Mouse (Mus musculus) lung, postnatal 4 days (tissue): ENCODE data around the gene Mpi.

Source experiments
- DNase-seq, 2 experiments: peaks; one replicate each; pipeline ENCODE4 v3.0.0; 2021

The Mpi gene

DNA sequence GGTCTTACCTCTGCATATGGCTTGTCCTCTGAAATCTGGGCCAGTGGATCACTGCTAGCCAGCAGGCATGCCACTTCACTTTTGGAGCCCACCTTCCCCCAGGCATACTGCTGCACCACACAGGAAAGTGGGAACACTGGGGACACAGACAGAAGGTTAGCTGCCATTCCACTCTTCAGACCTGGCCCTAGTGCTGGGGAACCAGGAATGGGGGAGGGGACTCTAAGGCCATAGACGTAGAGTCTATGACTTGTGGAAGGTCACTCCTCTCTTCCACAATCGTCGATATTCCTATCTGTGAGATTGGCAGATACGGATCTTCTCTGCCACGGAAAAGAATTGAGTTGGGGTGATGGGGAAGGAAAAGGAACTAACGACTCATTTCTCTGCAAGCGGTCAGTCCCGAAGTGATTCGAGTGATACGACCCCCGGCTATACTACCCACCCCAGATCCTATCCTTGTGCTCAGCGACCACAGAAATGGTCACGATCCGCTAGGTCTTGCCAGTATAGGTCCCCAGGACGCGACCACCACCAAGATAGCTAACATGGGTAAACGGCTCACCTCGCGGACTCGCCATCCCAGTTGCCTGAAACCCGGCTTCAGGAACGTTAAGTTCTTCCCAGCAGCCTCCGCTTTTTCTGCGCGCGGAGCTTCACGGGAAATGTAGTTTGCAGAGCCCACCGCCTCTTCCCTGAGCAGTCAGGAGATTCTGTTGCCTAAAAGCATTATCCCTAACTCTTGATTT, at the start of gene Mpi:
Gene Mpi, minus strand, starts transcription at position 625 of the 749 bp plus-strand sequence.
- peak; percentile 66 to 73 for DNase-seq

DNA sequence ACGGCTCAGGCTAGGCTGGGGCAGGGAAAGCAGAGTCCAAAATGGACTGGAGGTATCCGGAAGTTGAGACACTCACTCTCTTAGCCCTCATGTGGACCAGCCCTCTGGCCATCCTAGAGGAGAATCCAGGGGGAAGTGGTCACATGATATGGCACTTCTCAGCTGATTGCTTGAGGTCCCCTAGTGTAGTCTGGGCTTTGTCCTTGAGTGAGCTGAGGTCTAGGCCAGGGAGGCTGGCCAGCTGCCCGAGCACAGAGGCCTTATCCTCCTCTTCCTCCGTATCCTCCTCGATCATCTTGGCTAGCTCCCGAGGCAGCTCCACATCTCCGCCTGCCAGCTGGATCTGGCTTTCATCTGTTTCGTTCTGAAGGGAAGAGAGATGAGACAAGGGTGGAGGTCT, 49.5 kb upstream of the Mpi start:
- no peak for DNase-seq

DNA sequence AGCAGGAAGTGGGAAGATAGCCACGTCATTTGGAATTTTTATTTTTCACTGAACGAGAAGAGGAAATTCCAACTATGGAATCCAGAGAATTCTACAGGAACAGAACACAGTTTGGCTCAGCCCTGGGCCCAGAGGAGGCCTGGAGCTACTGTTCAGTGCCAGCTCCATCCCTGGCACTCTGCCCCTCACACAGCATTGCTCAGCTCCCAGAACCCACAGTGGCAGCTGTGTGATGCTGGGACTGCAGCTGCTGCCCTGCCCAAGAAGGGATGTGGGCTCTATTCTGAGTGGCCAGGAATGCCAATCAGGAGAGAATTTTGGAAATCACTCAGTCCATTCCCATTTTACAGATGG, 48.8 kb upstream of the Mpi start:
- DNase-seq: peak in 1 of 2 experiments; percentile 49

DNA sequence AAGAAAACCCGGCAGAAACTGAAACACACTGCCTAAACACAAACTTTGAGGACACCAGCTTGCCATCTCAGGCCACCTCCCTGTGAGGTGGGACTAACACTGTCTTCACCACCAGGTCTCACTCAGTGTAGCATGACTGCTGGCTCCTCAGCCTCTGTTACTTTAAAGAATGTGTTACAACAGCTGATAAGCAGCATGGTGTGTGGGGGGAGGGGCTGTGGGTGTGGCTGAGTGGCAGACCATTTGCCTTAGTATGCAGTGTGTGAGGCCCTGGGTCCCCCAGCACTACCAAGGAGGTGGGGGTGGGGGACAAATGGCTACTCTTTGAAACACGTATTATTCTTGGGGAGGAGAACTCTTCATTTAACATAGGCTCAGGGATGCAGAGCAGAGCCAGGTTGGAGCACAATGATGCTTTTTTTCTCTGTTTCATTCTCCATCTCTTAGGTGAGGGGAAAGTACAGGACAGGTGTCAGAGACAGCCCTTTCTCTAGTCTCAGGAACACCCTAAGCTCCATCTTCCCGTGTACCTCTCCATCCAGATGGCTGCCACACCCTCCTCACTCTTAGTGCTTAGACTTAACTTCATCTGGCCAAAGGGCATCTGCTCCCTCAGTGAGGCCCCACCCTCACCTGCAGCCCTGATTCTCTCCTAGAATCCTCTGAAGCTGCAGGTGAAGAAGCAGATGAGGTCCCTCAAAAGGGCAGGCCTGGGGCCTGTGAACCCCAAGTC, 48.2 kb upstream of the Mpi start:
- DNase-seq: peak; percentile 39 to 63

- DNase-seq: no peak
Measured at GRCm38 (mm10) chr9:57598851-57599563, 46.4 kb upstream of the Mpi start.

GRCm38 (mm10) chr9:57597929-57598382, 45.4 kb upstream of the Mpi start:
- peak in 1 of 2 experiments; percentile 28 for DNase-seq

DNA sequence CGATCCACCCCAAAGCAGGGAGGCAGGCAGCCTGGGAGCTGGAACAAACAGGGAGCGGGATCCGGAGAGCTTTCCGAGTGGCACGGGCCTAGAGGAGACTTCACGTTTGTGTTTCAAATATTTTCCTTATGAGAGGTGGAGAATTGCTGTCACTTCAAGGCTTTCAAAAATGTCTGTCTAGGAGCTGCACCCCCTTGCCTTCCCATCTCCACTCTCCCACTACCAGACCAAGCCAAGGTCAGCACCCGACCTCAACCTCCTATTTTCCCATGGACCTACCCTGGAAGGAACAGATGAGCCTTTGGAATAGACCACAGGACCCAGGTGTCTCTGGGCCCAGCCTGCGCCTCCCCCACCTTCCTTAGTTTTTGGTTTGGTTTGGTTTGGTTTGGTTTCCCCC, 44.7 kb upstream of the Mpi start:
- DNase-seq: no peak

GRCm38 (mm10) chr9:57594174-57594509, 41.6 kb upstream of the Mpi start:
- DNase-seq: no peak

- DNase-seq: no peak
Measured at GRCm38 (mm10) chr9:57593454-57594173, 41.1 kb upstream of the Mpi start.

- DNase-seq: no peak
Measured at GRCm38 (mm10) chr9:57590726-57591125, 38.2 kb upstream of the Mpi start.

- peak; percentile 88 to 90 for DNase-seq
Measured at GRCm38 (mm10) chr9:57589224-57590126, 36.9 kb upstream of the Mpi start, which contains the start of gene Ulk3. Gene Ulk3, plus strand, starts transcription at chr9:57589452.

DNA sequence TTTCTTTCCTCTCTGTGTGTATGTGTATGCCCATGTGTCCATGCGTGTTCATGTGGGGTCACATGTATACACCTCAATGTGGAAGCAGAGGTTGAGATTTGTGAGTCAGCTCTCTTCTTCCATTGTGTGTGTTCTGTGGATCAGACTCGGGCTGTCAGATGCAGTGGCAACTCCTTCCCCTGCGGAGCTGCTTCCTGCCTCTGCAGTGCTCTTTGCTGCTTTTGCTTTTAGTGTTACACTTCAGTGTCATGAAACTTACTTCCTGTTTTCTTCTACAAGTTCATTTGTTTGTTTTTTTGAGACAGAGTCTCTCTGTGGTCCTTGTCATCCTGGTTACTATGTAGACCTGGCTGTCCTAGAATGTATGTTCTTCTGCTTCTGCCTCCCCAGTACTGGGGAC, 32.4 kb upstream of the Mpi start:
- no peak for DNase-seq

DNA sequence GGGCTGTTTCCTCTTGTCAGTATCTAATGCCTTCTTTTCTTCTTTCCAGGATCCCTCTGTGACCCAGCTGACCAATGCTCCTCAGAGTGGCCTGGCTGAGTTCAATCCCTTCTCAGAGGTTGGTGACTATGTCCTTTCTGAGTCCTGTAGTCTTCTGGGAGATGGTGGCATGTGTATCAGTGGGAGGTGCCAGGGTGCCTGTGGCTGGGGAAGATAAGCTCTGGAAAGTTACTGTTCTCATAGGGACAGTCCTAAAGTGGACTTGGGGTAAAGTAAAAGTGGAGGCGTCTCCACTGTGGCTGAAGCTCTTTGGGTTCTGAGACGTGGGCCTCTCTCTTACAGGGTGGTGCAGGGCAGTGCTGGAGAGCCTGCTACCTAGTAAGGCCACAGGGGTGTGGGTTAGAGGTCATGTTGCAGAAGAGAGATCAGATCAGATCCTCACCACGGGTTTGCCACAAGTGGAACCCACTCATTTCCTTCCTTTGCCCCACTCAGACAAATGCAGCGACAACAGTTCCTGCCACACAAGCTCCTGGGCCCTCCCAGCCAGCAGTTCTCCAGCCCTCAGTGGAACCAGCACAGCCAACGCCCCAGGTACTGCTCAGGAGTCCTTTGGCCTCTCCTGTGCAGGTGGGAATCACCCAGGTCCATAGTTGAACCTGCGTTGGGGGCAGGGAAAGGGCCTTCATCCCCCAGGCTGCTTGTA, 24.7 kb upstream of the Mpi start:
- DNase-seq: no peak

DNA sequence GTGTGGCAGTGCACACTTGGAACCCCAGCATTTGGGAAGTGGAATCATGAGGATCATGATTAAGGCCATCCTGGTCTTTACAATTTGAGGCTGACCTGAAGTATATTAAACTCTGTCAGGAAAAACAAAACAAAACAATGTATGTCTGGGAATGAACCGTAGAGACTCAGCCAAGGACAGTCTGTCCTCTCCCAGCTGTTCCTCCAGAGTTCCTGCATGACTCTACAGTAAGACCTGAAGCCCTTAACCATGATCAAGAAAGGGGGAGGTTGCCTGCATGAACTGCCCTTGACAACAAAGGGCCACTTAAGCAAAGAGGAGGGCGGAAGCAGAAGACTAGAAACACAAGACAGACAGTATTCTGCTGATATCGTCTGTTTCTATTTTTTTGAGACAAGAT, 23.0 kb upstream of the Mpi start:
- DNase-seq: no peak

GRCm38 (mm10) chr9:57574397-57574796, 21.8 kb upstream of the Mpi start:
- no peak for DNase-seq

GRCm38 (mm10) chr9:57568500-57568899, 15.9 kb upstream of the Mpi start:
- DNase-seq: no peak

DNA sequence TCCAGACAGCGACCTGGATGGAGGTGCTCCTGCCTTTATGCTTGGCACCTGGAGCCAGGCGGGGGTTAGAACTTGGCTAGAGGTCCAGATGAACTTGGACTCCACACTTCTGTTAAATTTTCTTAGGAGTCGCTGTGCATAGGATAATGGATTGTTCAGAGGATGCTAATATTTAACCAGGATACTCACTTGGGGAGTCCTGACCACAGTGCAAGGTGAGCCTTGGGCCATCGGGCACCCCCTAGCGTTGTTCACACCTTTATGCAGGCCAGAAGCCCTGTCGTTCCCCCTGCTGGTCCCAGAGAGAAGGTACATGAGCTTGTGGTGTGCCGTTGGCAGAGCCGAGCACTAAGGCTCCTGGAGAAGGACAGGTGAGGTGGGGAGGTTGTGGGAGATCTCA, 14.3 kb upstream of the Mpi start:
- no peak for DNase-seq

DNA sequence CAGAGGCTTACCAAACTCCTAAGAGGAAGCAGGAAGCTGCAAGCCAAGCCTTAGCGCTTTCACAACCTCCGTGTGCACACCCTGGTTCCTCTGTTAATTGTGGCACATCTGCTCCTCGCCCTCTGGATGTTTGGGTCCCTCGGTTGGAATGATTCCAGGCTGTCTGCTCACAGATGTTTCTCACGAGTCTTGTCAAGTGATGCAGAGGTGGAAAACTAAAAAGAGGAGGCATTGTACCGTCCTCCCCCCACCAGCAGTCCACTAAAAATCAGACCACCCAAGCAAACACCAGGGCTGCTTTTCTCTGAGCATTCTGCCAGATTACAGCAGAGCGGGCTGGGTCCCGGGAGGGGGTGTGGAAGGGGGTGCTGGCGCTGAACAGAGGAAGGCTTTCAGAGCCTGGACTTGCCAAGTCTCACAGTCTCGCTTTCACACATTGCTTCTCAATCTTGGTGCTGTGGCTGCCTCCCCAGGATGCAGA, 13.2 kb upstream of the Mpi start:
- DNase-seq: peak; percentile 45 to 58

- no peak for DNase-seq
Measured at GRCm38 (mm10) chr9:57564609-57565008, 12.0 kb upstream of the Mpi start.

- DNase-seq: peak; percentile 25 to 55
Measured at GRCm38 (mm10) chr9:57562896-57563372, 10.4 kb upstream of the Mpi start.

DNA sequence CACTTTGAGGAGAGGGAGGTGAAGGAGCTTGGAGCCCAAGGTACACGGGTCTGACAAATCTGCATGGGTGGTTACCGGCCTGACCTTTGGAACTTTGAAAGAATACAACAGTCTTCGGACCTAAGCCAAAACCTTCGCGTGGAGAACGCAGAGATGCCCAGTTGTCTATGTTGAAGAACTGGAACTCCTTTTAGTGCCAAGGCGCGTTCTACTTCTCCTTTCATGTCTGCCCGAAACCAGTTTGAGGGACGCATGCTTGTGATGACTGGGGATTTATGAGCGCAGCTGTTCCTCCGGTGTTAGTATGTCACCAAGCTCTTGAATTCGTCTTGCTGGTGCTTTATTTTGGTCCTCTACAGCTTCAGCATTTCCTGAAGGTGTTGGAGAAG, 9.1 kb upstream of the Mpi start:
- peak in 1 of 2 experiments; percentile 28 for DNase-seq
